Mouse (Mus musculus): ENCODE data around the gene Homer1. TPM values are rescaled to one million over a fixed set of nuclear protein-coding genes. Genes with fewer than 3 reads are reported as not detected.

Gene Homer1
- polyA plus RNA-seq, 2 experiments = 3.0 to 3.7 TPM

DNA sequence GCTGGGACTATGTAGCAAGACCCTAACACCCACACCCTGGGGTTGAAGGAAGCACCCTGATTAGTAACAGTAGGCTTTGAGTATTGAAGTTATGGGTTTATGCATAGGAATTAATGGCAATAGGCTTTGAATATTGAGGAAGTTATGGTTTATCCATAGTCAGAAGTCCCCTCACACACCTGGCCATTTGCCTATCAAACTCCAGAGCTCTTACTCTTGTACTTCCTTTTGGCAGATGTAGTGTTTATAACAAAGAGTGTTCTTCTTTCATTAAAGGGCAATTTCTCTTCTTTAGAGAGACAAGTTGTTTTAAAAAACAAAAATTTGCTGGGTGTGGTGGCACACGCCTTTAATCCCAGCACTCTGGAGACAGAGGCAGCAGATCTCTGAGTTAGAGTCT, 79.1 kb downstream of the Homer1 start:
- WGBS (ENCODE audit: insufficient replicate concordance) = 46% methylated on average over 1 of the region's 1 CpGs
- no peaks in the 10 kb centered on the region for H3K9me3 ChIP-seq (ENCODE audit: control insufficient read depth, low read length)
- TF ChIP-seq EP300 (IDR thresholded peaks at IDR 0.05; ENCODE audit: low read depth) (no peak), CTCF (IDR thresholded peaks at IDR 0.05; ENCODE audit: low read depth) (no peak)
- ATAC-seq (ENCODE audit: insufficient read depth) (no peak), DNase-seq (ENCODE audit: low read depth in 3 of 3, low spot score in 3 of 3) (no peak)
- no peaks in the 10 kb centered on the region for H3K36me3 ChIP-seq (replicated peaks; ENCODE audit: control insufficient read depth, insufficient read depth, low read depth)
- H3K9ac ChIP-seq (replicated peaks) = no peak overlapping the region
- H3K4me2 ChIP-seq (ENCODE audit: low read depth) = no peak overlapping the region
- H3K4me1 ChIP-seq (replicated peaks; ENCODE audit: control insufficient read depth in 2 of 2, insufficient read depth in 2 of 2, low read length in 1 of 2) = peaks cover 40% of the 10 kb centered on the region in 2 experiments
- H3K27me3 ChIP-seq (ENCODE audit: control insufficient read depth, insufficient read depth, low read length) = no peaks in the 10 kb centered on the region
- H3K4me3 ChIP-seq (ENCODE audit: insufficient read depth in 1 of 2, low read depth in 2 of 2, low read length in 2 of 2) = no peak overlapping the region
- H3K27ac ChIP-seq = peak overlapping the region; percentile 43; the same call in 1 of the 2 replicates

DNA sequence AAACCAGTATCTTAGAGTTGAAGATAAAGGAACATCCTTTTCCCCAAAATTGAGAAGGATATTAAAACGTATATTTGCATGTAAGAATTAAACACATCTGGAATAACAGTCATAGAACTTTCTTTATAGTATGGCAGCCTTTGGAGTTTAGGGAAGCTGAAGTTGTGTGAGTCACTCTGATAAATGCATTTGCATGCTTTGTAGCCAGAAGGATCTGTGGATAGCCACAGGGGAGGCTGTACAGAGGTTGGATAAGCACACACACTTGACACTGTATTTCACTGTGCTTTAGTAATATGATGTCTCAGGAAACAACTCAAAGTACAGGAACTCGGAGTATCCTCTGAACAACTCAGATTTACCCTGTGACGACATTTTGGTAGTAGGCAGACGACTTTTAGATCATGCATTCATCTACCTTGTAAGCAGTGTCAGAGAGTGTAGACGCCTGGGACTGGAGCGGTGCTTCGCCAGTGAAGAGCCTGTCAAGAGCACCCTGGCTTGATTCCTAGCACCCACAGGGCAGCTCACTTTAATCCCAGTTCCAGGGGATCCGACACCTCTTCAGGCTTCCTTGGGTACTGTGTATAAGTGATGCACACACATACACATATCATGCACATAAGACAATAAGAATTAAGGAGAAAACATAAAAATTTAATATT, 81.1 kb downstream of the Homer1 start:
- Histone ChIP-seq H3K4me3 (ENCODE audit: insufficient read depth in 1 of 2, low read depth in 2 of 2, low read length in 2 of 2) (no peak overlapping the region), H3K27me3 (ENCODE audit: control insufficient read depth, insufficient read depth, low read length) (no peaks in the 10 kb centered on the region), H3K4me2 (ENCODE audit: low read depth) (peak overlapping the region; percentile 67), H3K27ac (peak overlapping the region; percentile 97), H3K9ac (replicated peaks) (peak overlapping the region; percentile 64), H3K4me1 (replicated peaks; ENCODE audit: control insufficient read depth in 2 of 2, insufficient read depth in 2 of 2, low read length in 1 of 2) (peaks cover 57 to 58% of the 10 kb centered on the region in 2 experiments), H3K36me3 (replicated peaks; ENCODE audit: control insufficient read depth, insufficient read depth, low read depth) (no peaks in the 10 kb centered on the region), H3K9me3 (ENCODE audit: control insufficient read depth, low read length) (no peaks in the 10 kb centered on the region)
- TF ChIP-seq EP300 (IDR thresholded peaks at IDR 0.05; ENCODE audit: low read depth) (peak; percentile 69), CTCF (IDR thresholded peaks at IDR 0.05; ENCODE audit: low read depth) (no peak)
- peak; percentile 68 for ATAC-seq (ENCODE audit: insufficient read depth)
- WGBS (ENCODE audit: insufficient replicate concordance) = 40% methylated on average over 8 of the region's 8 CpGs
- DNase-seq (ENCODE audit: low read depth in 3 of 3, low spot score in 3 of 3) = peak in 2 of 3 experiments; percentile 53 to 58

DNA sequence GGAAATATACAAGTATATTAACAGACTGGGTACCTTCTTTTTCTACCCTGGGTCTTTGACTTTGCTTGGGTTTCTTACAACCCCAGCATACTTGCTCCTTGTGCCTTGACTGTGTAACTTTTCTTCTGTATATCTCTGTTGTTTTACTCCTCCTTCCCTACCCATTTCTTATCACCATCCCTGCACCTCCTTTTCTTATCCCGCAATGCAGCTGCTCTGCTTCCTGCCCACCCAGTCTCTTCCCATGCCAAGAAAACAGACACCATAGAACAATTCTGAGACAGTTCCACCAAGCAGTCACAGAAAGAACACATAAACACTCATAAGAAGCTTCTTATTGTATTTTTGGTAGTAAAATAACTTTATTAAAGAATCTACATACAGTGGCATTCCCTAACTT, 81.9 kb downstream of the Homer1 start:
- no peaks in the 10 kb centered on the region for H3K27me3 ChIP-seq (ENCODE audit: control insufficient read depth, insufficient read depth, low read length)
- no peaks in the 10 kb centered on the region for H3K36me3 ChIP-seq (replicated peaks; ENCODE audit: control insufficient read depth, insufficient read depth, low read depth)
- H3K4me3 ChIP-seq (ENCODE audit: insufficient read depth in 1 of 2, low read depth in 2 of 2, low read length in 2 of 2) = peak overlapping the region in 1 of 2 experiments; percentile 1; a peak in 1 of 4 replicates
- H3K4me1 ChIP-seq (replicated peaks; ENCODE audit: control insufficient read depth in 2 of 2, insufficient read depth in 2 of 2, low read length in 1 of 2) = peaks cover 58 to 59% of the 10 kb centered on the region in 2 experiments
- WGBS (ENCODE audit: insufficient replicate concordance) = 18% methylated on average over 1 of the region's 1 CpGs
- peak; percentile 97 for TF ChIP-seq EP300 (IDR thresholded peaks at IDR 0.05; ENCODE audit: low read depth)
- TF ChIP-seq CTCF (IDR thresholded peaks at IDR 0.05; ENCODE audit: low read depth) = no peak
- peak overlapping the region; percentile 67 for H3K4me2 ChIP-seq (ENCODE audit: low read depth)
- peak overlapping the region; percentile 64 for H3K9ac ChIP-seq (replicated peaks)
- ATAC-seq (ENCODE audit: insufficient read depth) (peak; percentile 91), DNase-seq (ENCODE audit: low read depth in 3 of 3, low spot score in 3 of 3) (peak; percentile 81 to 86 (median 83))
- peak overlapping the region; percentile 97 for H3K27ac ChIP-seq
- H3K9me3 ChIP-seq (ENCODE audit: control insufficient read depth, low read length) = no peaks in the 10 kb centered on the region

- H3K27me3 ChIP-seq (ENCODE audit: control insufficient read depth, insufficient read depth, low read length) = no peaks in the 10 kb centered on the region
- H3K9me3 ChIP-seq (ENCODE audit: control insufficient read depth, low read length) = no peaks in the 10 kb centered on the region
- ATAC-seq (ENCODE audit: insufficient read depth) = peak; percentile 19; the same call in 1 of the 2 replicates
- no peak overlapping the region for H3K4me3 ChIP-seq (ENCODE audit: insufficient read depth in 1 of 2, low read depth in 2 of 2, low read length in 2 of 2)
- H3K27ac ChIP-seq = peak overlapping the region; percentile 97
- peaks cover 67 to 69% of the 10 kb centered on the region in 2 experiments for H3K4me1 ChIP-seq (replicated peaks; ENCODE audit: control insufficient read depth in 2 of 2, insufficient read depth in 2 of 2, low read length in 1 of 2)
- H3K9ac ChIP-seq (replicated peaks) = peak overlapping the region; percentile 40
- WGBS (ENCODE audit: insufficient replicate concordance) = 38% methylated on average over 5 of the region's 5 CpGs
- DNase-seq (ENCODE audit: low read depth in 3 of 3, low spot score in 3 of 3) = no peak
- no peaks in the 10 kb centered on the region for H3K36me3 ChIP-seq (replicated peaks; ENCODE audit: control insufficient read depth, insufficient read depth, low read depth)
- no peak overlapping the region; the same call in 1 of the 2 replicates for H3K4me2 ChIP-seq (ENCODE audit: low read depth)
- no peak for TF ChIP-seq CTCF (IDR thresholded peaks at IDR 0.05; ENCODE audit: low read depth)
- no peak for TF ChIP-seq EP300 (IDR thresholded peaks at IDR 0.05; ENCODE audit: low read depth)
Observed at GRCm38 (mm10) chr13:93383092-93383491, 83.7 kb downstream of the Homer1 start.

DNA sequence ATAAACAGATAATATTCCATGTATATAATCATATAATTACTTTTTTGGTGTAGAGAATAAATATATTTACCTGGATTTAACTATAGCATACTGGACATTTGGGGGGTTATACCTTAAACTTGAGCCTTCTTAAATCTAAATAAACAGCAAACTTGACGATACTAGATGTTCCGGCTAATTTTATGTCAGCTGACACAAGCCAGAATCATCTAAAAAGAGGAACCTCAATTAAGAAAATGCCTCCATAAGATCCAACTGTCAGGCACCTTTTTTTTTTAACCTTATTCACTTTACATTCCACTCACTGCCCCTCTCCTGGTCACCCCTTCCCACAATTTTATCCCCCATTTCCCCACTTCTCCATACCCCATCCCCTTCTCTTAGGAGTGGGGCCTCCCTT, 84.2 kb downstream of the Homer1 start:
- H3K27me3 ChIP-seq (ENCODE audit: control insufficient read depth, insufficient read depth, low read length) = no peaks in the 10 kb centered on the region
- no peak for ATAC-seq (ENCODE audit: insufficient read depth)
- H3K27ac ChIP-seq = peak overlapping the region; percentile 97
- DNase-seq (ENCODE audit: low read depth in 3 of 3, low spot score in 3 of 3) = no peak
- no peak overlapping the region for H3K4me3 ChIP-seq (ENCODE audit: insufficient read depth in 1 of 2, low read depth in 2 of 2, low read length in 2 of 2)
- no peak overlapping the region; the same call in 1 of the 2 replicates for H3K4me2 ChIP-seq (ENCODE audit: low read depth)
- TF ChIP-seq CTCF (IDR thresholded peaks at IDR 0.05; ENCODE audit: low read depth) (no peak), EP300 (IDR thresholded peaks at IDR 0.05; ENCODE audit: low read depth) (no peak)
- H3K9ac ChIP-seq (replicated peaks) = peak overlapping the region; percentile 40
- peaks cover 68 to 70% of the 10 kb centered on the region in 2 experiments for H3K4me1 ChIP-seq (replicated peaks; ENCODE audit: control insufficient read depth in 2 of 2, insufficient read depth in 2 of 2, low read length in 1 of 2)
- no peaks in the 10 kb centered on the region for H3K9me3 ChIP-seq (ENCODE audit: control insufficient read depth, low read length)
- 86% methylated on average over 2 of the region's 2 CpGs for WGBS (ENCODE audit: insufficient replicate concordance)
- no peaks in the 10 kb centered on the region for H3K36me3 ChIP-seq (replicated peaks; ENCODE audit: control insufficient read depth, insufficient read depth, low read depth)

Measured in liver, embryonic 14.5 days (tissue).